Mouse (Mus musculus) stomach, postnatal 0 days (tissue): ENCODE data around the gene Ptprm.

Experiments
- CTCF ChIP-seq: IDR thresholded peaks from 2 replicates; pipeline ENCODE4 v1.5.1; 2016; ENCODE audit warnings: antibody characterized with exemption, low read depth, mild to moderate bottlenecking, moderate library complexity
- EP300 ChIP-seq: optimal IDR thresholded peaks from 2 replicates; pipeline ENCODE3; 2016; ENCODE audit warnings: antibody characterized with exemption

GRCm38 (mm10) chr17:67201151-67201550 is 153.1 kb downstream of the Ptprm start:
- TF ChIP-seq CTCF: no peak
- TF ChIP-seq EP300: no peak
